Mouse (Mus musculus) midbrain, embryonic 14.5 days (tissue): ENCODE measurements around the gene Tmem204. TPM values are rescaled to one million over a fixed set of nuclear protein-coding genes. Genes with fewer than 3 reads are reported as not detected.
"Not testable (repeated sequence)": the region's sequence is repeated elsewhere in the genome, so short reads cannot be mapped to it uniquely, and the experiment has no call there.

Source experiments
- ATAC-seq: fragments of 200-750 bp; cut with Nextera tagmentation; 2 replicates; pipeline ENCODE4 v1.8.0; 2017; ENCODE audit warnings: moderate number of reproducible peaks, moderate library complexity; ENCODE audit not compliant: low FRiP score, low TSS enrichment
- DNase-seq: peaks from one replicate; pipeline ENCODE4 v3.0.0-alpha.2; 2015
- H3K27ac ChIP-seq: fragments of 300-500 bp; sonication (generic); replicated peaks from 2 replicates; pipeline ENCODE4 v1.5.1; 2014; ENCODE audit warnings: mild to moderate bottlenecking, low read depth, low read length, moderate library complexity
- H3K27me3 ChIP-seq: fragments of 300-500 bp; sonication (generic); 2 replicates; pipeline ENCODE4 v1.6.1; 2014; ENCODE audit warnings: low read length, control low read depth, mixed read lengths; ENCODE audit not compliant: control insufficient read depth, insufficient read depth
- H3K36me3 ChIP-seq: fragments of 300-500 bp; sonication (generic); 2 replicates; pipeline ENCODE4 v1.6.1; 2014; ENCODE audit warnings: low read length, control low read depth; ENCODE audit not compliant: control insufficient read depth, insufficient read depth
- H3K4me1 ChIP-seq: fragments of 300-500 bp; sonication (generic); 2 replicates; pipeline ENCODE4 v1.6.1; 2014; ENCODE audit warnings: mild to moderate bottlenecking, antibody characterized with exemption, low read length, control low read depth; ENCODE audit not compliant: control insufficient read depth, insufficient read depth
- H3K4me2 ChIP-seq: fragments of 300-500 bp; sonication (generic); 2 replicates; pipeline ENCODE4 v1.6.1; 2014; ENCODE audit warnings: mild to moderate bottlenecking, low read length, moderate library complexity
- H3K4me3 ChIP-seq: fragments of 300-500 bp; sonication (generic); replicated peaks from 2 replicates; pipeline ENCODE4 v1.5.1; 2014; ENCODE audit warnings: low read depth, low read length
- H3K9ac ChIP-seq: fragments of 300-500 bp; sonication (generic); replicated peaks from 2 replicates; pipeline ENCODE4 v1.6.1; 2014; ENCODE audit warnings: mild to moderate bottlenecking, low read length, moderate library complexity
- H3K9me3 ChIP-seq: fragments of 300-500 bp; sonication (generic); 2 replicates; pipeline ENCODE4 v1.6.1; 2016; ENCODE audit warnings: low read length, control low read depth, mixed read lengths; ENCODE audit not compliant: control insufficient read depth
- WGBS: fragments of 180-500 bp; shearing (Covaris S2); extraction: QIAGEN DNeasy Blood & Tissue Kit; methylation state at CpG from one replicate; pipeline ENCODE4 v1.1.7; 2014; 5-methylcytosine and 5-hydroxymethylcytosine counted together
- polyA plus RNA-seq: library from polyadenylated mRNA; unstranded; fragments of >200 nt; fragmentation: Nextera tagmentation; extraction: Ambion mirVana; gene quantifications from 2 replicates; pipeline ENCODE4 v1.2.1, GENCODE M21; 2014

Gene Tmem204
- 6.5 and 10.8 TPM in 2 replicates for polyA plus RNA-seq

- Histone ChIP-seq H3K9me3 (no peaks in the 10 kb centered on the region), H3K4me1 (no peaks in the 10 kb centered on the region), H3K4me2 (no peak within 1 kb of the TSS), H3K27me3 (no peaks in the 10 kb centered on the region), H3K27ac (no peak within 1 kb of the TSS), H3K36me3 (peaks cover 12% of the 10 kb centered on the region; the same call in 1 of the 2 replicates), H3K9ac (no peak within 1 kb of the TSS), H3K4me3 (no peak within 1 kb of the TSS)
- DNase-seq: peak; percentile 16
- 73% methylated on average over 7 of the region's 7 CpGs for WGBS
- no peak for ATAC-seq
Measured at GRCm38 (mm10) chr17:25083444-25083931, at the start of gene Tmem204. TSS of gene Tmem204 (minus strand) at chr17:25083591.

GRCm38 (mm10) chr17:25130060-25130459, 46.7 kb upstream of the Tmem204 start:
- H3K36me3 ChIP-seq: no peaks in the 10 kb centered on the region
- H3K9me3 ChIP-seq: no peaks in the 10 kb centered on the region
- no peak for ATAC-seq
- H3K27me3 ChIP-seq: no peaks in the 10 kb centered on the region
- DNase-seq: no peak
- peaks cover 7% of the 10 kb centered on the region for H3K4me1 ChIP-seq
- no peak overlapping the region for H3K9ac ChIP-seq
- 88% methylated on average over 1 of the region's 1 CpGs for WGBS
- no peak overlapping the region for H3K4me3 ChIP-seq
- no peak overlapping the region for H3K27ac ChIP-seq
- H3K4me2 ChIP-seq: no peak overlapping the region

GRCm38 (mm10) chr17:25127681-25128080, 44.3 kb upstream of the Tmem204 start:
- DNase-seq (no peak), ATAC-seq (no peak)
- no peak overlapping the region for H3K4me2 ChIP-seq
- no peaks in the 10 kb centered on the region for H3K36me3 ChIP-seq
- no peak overlapping the region for H3K27ac ChIP-seq
- no peak overlapping the region for H3K9ac ChIP-seq
- no peaks in the 10 kb centered on the region; the same call in 1 of the 2 replicates for H3K27me3 ChIP-seq
- H3K4me1 ChIP-seq: no peaks in the 10 kb centered on the region
- 83% methylated on average over 9 of the region's 9 CpGs for WGBS
- H3K4me3 ChIP-seq: no peak overlapping the region
- no peaks in the 10 kb centered on the region for H3K9me3 ChIP-seq

- Histone ChIP-seq H3K9ac (no peak overlapping the region; the same call in 1 of the 2 replicates), H3K27ac (no peak overlapping the region), H3K4me2 (no peak overlapping the region), H3K9me3 (no peaks in the 10 kb centered on the region), H3K4me1 (no peaks in the 10 kb centered on the region), H3K36me3 (no peaks in the 10 kb centered on the region), H3K27me3 (no peaks in the 10 kb centered on the region; the same call in 1 of the 2 replicates), H3K4me3 (no peak overlapping the region)
- peak; percentile 14 for DNase-seq
- ATAC-seq: no peak
- WGBS: 66% methylated on average over 8 of the region's 8 CpGs
Measured at GRCm38 (mm10) chr17:25127079-25127478, 43.7 kb upstream of the Tmem204 start.

- 70% methylated on average over 3 of the region's 3 CpGs for WGBS
Measured at GRCm38 (mm10) chr17:25125442-25126060, 42.2 kb upstream of the Tmem204 start.

GRCm38 (mm10) chr17:25123979-25124378, 40.6 kb upstream of the Tmem204 start:
- no peaks in the 10 kb centered on the region for H3K36me3 ChIP-seq
- H3K9me3 ChIP-seq: no peaks in the 10 kb centered on the region
- no peaks in the 10 kb centered on the region for H3K4me1 ChIP-seq
- no peaks in the 10 kb centered on the region; the same call in 1 of the 2 replicates for H3K27me3 ChIP-seq
- H3K27ac ChIP-seq: no peak overlapping the region
- H3K4me2 ChIP-seq: no peak overlapping the region
- DNase-seq: peak; percentile 2
- no peak overlapping the region for H3K9ac ChIP-seq
- H3K4me3 ChIP-seq: no peak overlapping the region
- WGBS: 31% methylated on average over 7 of the region's 7 CpGs
- no peak for ATAC-seq

More at GRCm38 (mm10) chr17:25125442-25126060, 42.2 kb upstream of the Tmem204 start:
- H3K27me3 ChIP-seq, H3K4me3 ChIP-seq, H3K27ac ChIP-seq, H3K9me3 ChIP-seq, DNase-seq, H3K36me3 ChIP-seq, ATAC-seq, H3K9ac ChIP-seq, H3K4me1 ChIP-seq, H3K4me2 ChIP-seq: not testable (repeated sequence)

- WGBS: 41% methylated on average over 3 of the region's 3 CpGs
- H3K27me3 ChIP-seq: no peaks in the 10 kb centered on the region; the same call in 1 of the 2 replicates
- DNase-seq: no peak
- no peak for ATAC-seq
- H3K4me3 ChIP-seq: no peak within 1 kb of the TSS
- H3K36me3 ChIP-seq: no peaks in the 10 kb centered on the region
- H3K27ac ChIP-seq: no peak within 1 kb of the TSS
- H3K9ac ChIP-seq: no peak within 1 kb of the TSS
- no peaks in the 10 kb centered on the region for H3K4me1 ChIP-seq
- H3K4me2 ChIP-seq: no peak within 1 kb of the TSS
- no peaks in the 10 kb centered on the region for H3K9me3 ChIP-seq
Measured at GRCm38 (mm10) chr17:25120406-25120805, 37.0 kb upstream of the Tmem204 start, which contains the start of gene Ptx4. TSS of gene Ptx4 (plus strand) at chr17:25120760.

GRCm38 (mm10) chr17:25117263-25117662, 33.9 kb upstream of the Tmem204 start:
- H3K4me2 ChIP-seq: no peak overlapping the region
- ATAC-seq: no peak
- DNase-seq: peak; percentile 10
- no peak overlapping the region for H3K9ac ChIP-seq
- peaks cover 8% of the 10 kb centered on the region for H3K4me1 ChIP-seq
- H3K27ac ChIP-seq: no peak overlapping the region
- WGBS: 28% methylated on average over 4 of the region's 4 CpGs
- peaks cover 3% of the 10 kb centered on the region; the same call in 1 of the 2 replicates for H3K36me3 ChIP-seq
- H3K9me3 ChIP-seq: no peaks in the 10 kb centered on the region
- no peaks in the 10 kb centered on the region for H3K27me3 ChIP-seq
- H3K4me3 ChIP-seq: no peak overlapping the region
